Mouse (Mus musculus) spleen, postnatal 10 days (tissue): Measurements from ENCODE around the gene Brd1.

Experiments
- DNase-seq, 2 experiments: peaks; one replicate each; pipeline ENCODE4 v3.0.0; 2021 to 2022; ENCODE audit warnings: low spot score in 2 of 2

Brd1 gene

DNA sequence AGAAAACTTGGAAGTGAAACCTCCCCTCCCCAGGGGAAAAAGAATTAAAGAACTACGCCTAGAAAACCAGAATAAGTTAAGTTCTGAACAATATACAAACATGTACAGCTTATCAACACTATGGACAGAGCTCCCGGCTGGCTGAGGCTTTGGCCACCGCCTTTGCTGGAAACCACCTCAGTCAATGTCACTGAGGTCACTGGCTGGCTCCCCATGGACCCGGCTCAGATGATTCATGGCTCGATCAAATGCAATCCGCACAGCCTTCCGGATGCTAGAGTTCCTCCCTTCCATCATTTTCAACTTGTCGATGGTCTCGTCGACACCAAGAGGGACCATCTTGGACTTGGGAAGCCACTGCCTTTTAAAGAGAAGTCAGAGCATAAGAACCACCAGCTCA, 45.9 kb downstream of the Brd1 start:
- no peak for DNase-seq

DNA sequence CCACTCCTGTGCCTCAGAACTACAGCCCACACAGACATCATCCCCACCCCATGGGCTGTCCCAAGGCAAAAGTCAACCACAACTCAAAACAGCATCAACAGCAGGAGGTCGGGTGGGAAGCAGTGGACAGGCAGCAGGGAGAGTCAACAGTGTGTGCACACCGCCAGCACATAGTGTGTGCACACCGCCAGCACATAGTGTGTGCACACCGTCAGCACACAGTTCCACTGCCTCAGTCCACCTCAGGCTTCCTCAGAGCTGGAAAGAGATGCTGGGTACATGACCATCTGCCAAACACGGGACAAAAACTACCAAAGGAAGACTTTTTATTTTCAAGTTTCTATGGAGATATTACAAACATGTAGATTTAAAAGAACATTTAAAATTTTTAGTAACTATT, 47.3 kb downstream of the Brd1 start:
- no peak for DNase-seq

DNA sequence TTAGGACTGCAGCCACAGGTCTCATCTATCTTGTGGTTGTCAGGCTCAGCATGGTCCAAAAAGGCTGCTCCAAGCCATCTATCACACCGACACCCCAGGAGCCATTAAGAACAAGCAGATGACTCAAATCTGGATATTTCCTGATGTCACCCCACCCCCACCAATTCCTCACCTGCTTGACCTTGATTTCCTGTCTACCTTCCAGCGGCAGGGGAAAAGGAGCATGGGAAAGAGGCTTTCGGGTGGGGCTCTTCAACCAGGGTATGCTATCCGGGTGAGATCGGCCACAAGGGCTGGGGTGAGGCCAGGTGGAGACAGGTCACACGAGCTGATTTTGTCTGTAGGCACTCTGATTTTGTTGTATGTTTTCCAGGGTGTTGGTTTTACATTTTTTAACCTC, 50.0 kb downstream of the Brd1 start:
- DNase-seq: no peak

DNA sequence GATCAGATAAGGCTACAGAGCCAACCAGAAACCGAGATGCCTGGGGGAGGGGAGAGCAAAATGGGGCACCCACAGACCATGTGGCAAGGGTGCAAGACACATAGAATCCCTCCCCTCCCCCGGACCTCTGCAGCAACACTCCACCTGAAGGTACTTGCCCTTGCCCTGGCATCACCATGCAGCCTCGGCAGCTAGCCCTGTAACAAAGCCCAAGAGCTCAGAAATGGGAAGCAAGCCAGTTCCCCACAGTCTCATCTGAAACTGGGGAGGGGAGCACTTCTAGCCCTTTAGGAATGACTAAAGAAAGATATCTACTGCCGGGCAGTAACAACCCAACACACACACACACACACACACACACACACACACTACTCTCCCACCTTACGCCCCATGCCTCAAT, 53.1 kb downstream of the Brd1 start:
- no peak for DNase-seq

DNA sequence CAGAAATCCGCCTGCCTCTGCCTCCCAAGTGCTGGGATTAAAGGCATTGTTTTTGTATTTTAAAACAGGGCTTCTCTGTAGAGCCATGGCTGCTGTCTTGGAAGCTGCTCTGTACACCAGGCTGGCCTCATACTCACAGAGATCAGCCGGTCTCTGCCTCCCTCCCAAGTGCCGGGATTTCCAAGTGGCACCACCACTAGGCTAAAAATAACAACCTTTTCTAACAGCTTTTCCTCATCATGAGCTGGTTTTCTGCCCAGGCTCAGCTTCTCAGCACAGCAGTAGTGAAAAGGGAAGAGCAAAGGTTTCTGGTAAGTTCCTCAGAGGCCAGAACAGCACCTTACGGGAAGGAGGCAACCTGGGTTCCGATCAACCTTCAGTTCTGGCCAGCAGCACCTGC, 56.5 kb downstream of the Brd1 start:
- no peak for DNase-seq

DNA sequence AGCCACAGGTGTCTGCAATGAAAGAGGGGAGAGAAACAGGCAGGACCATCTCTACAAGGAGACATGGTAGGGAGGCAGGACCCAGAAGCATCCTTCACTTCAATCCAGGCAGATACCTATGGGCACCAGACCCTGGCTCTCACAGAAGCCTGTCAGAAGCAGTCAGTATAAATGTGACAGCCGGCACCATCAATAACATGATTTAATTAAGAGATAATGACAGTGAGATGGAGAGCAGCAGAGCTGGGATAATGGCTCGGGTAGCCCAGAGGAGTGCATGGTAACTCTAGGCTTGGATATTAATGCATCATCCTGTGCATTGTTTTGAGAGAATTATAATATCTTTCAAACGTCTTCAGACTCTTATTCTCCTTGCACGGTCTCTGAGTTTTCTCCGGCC, 58.0 kb downstream of the Brd1 start:
- no peak for DNase-seq

DNA sequence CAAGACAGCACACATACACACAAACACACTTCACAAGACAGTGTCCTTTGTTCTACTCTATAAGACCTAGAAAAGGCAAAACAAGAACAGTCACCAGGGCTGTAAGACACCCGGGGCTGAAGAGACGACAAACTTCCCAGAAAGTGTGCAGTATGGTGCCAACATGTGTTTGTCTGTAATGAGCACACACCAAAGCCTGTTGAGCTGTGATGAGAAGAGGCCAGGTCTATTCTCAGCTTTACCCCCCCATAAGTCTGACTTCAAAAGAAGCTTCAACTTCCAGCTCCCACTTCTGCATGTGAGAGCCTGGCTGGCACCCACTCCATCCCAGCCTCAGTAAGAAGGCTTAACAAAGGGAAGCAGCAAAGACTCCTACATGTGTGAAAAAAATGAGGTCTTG, 65.3 kb downstream of the Brd1 start:
- no peak for DNase-seq

DNA sequence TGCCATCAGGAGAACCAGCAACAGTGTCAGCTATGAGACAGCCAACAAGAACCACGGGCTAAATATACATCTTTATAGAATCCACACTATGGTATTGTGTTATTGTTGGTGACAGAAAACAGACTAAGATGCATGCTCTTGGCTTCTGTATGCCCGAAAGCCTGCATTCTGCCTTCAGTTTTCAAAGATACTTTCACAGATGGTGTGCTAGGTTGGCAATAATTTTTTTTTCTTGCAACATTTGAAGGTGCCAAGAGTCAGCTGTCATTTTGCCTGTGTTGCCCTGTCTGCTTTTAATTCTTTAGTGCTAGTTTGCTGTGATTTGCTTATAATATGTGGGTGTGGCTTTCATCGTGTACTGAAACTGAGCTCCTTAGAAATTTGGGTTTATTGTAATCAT, 66.4 kb downstream of the Brd1 start:
- DNase-seq: no peak

DNA sequence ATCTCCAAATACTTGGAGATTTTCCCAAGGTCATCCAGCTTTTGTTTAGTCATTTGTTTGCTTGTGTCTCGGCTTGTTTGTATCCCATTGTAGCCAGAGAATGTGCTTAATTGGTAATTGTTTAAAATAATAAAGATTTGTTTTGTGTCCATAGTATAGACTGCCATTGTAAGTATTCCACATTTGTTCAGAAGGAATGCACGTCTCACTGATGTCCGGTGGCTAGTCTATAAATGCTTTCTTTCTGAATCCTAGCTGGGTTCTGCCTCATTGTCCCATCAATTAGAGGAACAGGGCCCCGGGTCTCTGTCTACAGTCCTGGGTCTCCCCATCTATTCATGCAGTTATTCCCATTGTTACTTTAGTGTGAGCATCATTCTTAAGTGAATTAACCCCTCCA, 68.2 kb downstream of the Brd1 start:
- DNase-seq: no peak

DNA sequence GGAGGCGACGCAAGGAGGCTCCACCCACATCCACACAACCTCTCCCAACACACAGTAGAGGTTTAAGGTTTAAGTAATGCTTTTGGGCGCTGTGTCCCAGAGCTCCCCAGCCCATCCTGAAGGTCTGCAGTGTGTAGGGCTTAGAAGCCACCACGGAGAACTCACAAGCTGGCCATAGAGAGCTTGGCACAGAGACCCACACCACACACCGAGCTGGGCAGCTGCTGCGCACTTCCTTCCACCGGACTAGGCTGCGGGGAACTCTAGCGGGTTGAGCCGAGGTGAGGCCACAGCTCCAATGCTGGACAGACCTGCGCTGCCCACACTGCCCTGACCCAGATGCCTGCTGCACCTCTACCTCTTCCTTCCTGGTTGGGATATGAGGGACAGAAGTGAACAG, 71.0 kb downstream of the Brd1 start:
- no peak for DNase-seq

DNA sequence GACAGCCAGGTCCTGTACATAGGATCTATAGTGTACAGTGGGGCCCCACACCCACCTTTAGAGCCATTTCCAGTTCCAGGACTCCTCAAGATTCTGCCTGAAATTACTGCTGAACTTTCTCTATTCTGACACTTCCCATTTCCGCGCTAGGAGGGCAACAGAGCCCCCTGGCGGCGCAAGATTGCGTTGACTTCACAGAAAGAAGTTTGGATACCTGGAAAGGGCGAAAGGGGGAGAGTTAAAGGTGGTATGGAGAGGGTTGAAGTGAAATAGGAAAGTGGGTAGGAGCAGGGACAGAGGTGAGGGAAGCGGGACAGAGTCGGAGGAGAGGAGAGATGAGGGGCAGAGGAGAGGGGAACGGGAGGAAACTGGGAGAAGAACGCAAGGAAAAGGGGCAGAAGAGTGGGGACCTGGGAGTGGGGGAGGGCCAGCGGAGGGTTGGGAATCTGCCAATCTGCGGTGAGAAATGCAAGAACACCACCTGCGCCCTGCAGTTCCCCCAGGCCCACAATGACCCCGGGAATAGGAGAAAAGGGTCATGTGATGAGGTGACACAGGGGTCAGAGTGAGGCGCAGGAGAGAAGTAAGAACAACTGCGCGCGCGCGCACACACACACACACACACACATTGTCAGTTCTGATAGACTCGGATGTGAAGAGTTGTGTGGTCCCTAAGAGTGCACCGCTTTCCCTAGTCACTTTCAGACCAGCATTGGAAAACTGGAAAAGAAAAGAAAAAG, 71.8 kb downstream of the Brd1 start:
- DNase-seq: peak; percentile 26 to 62

DNA sequence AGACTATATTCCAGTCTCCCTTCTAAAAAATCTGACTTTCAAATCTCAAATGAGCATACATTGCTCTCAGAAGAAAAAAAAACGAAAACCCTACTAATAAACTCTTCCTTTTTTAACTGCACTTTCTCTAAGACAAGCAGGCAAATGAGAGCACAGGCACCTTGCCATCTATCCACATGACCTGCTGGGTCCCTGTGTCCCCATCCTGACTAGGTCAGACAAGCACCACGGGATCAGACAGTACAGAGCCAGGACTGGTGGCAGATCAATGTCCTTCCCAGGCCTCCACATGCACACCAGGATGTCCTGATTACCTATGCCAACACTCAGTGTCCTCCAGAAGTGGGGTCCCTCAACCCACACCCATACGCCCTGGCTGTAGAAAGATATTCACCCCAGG, 72.4 kb downstream of the Brd1 start:
- no peak for DNase-seq

DNA sequence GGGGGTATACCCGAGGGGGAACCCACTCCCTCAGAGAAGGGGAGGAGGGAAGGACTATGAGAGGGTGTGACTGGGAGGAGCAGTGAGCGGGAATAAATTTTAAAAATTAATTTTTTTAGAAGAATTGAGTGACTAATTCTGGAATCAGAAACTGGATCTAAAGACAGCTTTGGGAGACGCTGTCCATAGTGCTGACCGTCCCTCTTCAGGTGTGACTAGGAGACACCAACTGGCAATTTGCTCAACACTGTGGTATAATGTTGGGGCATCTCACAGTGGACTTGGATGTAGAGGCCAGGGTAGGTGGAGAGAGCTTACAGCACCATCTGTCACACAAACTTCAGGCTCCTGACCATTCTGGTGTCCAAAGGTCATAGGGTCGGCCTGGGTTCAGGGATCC, 82.0 kb downstream of the Brd1 start:
- no peak for DNase-seq

DNA sequence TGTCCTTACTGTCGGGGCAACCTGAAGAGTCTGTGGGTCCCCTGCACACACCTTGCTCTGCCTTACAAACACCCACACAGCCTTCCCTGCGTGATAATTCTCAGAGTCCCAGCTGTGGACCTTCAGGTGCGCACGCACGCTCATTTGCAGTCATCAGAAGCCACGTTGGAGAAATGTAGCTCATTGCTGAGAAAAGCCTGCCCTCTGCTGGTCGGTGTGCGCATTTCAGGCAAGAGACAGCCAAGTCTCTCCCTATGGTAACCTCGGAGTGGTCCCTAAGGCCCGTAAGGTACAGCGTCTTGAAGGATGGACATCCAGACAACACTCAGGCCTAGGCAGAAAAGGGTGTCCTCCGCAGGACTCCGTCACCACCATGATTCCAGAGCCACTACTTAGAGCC, 83.0 kb downstream of the Brd1 start:
- peak; percentile 31 to 68 for DNase-seq
